Mouse (Mus musculus) embryonic facial prominence, embryonic 12.5 days (tissue): Measurements from ENCODE around the gene Neu4. TPM values are rescaled to one million over a fixed set of nuclear protein-coding genes. Genes with fewer than 3 reads are reported as not detected.
"Not testable (repeated sequence)": the region's sequence is repeated elsewhere in the genome, so short reads cannot be mapped to it uniquely, and the experiment has no call there.

Source experiments
- ATAC-seq: fragments of 200-750 bp; cut with Nextera tagmentation; 2 replicates; pipeline ENCODE4 v1.8.0; 2017; ENCODE audit not compliant: insufficient number of reproducible peaks, insufficient read depth, low FRiP score, low TSS enrichment
- H3K27ac ChIP-seq: fragments of 300-500 bp; sonication (generic); 2 replicates; pipeline ENCODE4 v1.5.1; 2016; ENCODE audit warnings: mild to moderate bottlenecking
- H3K27me3 ChIP-seq: fragments of 300-500 bp; sonication (generic); 2 replicates; pipeline ENCODE4 v1.6.1; 2016; ENCODE audit warnings: mild to moderate bottlenecking, moderate library complexity
- H3K36me3 ChIP-seq: fragments of 300-500 bp; sonication (generic); 2 replicates; pipeline ENCODE4 v1.6.1; 2016; ENCODE audit warnings: mild to moderate bottlenecking
- H3K4me1 ChIP-seq: fragments of 300-500 bp; sonication (generic); 2 replicates; pipeline ENCODE4 v1.6.1; 2016
- H3K4me2 ChIP-seq: fragments of 300-500 bp; sonication (generic); replicated peaks from 2 replicates; pipeline ENCODE4 v1.6.1; 2016; ENCODE audit warnings: mild to moderate bottlenecking, moderate library complexity
- H3K4me3 ChIP-seq: fragments of 300-500 bp; sonication (generic); 2 replicates; pipeline ENCODE4 v1.5.1; 2016; ENCODE audit warnings: mild to moderate bottlenecking
- H3K9ac ChIP-seq: fragments of 300-500 bp; sonication (generic); 2 replicates; pipeline ENCODE4 v1.6.1; 2016; ENCODE audit warnings: mild to moderate bottlenecking, moderate library complexity
- H3K9me3 ChIP-seq: fragments of 300-500 bp; sonication (generic); 2 replicates; pipeline ENCODE4 v1.6.1; 2016; ENCODE audit warnings: mild to moderate bottlenecking, moderate library complexity
- WGBS: fragments of 180-500 bp; shearing (Covaris S2); methylation state at CpG from one replicate; pipeline ENCODE4 v1.1.7; 2016; 5-methylcytosine and 5-hydroxymethylcytosine counted together
- polyA plus RNA-seq: library from polyadenylated mRNA; unstranded; fragments of >200 nt; fragmentation: Nextera tagmentation; extraction: Ambion mirVana; gene quantifications from 2 replicates; pipeline ENCODE4 v1.2.1, GENCODE M21; 2016

Neu4 gene
- polyA plus RNA-seq, 1 experiment from 2014 or later: not detected

GRCm38 (mm10) chr1:94055966-94056365, 35.7 kb downstream of the Neu4 start:
- Histone ChIP-seq H3K27me3 (no peaks in the 10 kb centered on the region), H3K9ac (no peak overlapping the region), H3K9me3 (no peaks in the 10 kb centered on the region), H3K4me1 (no peaks in the 10 kb centered on the region), H3K27ac (no peak overlapping the region), H3K36me3 (no peaks in the 10 kb centered on the region), H3K4me3 (no peak overlapping the region), H3K4me2 (no peak overlapping the region)
- 79% methylated on average over 3 of the region's 3 CpGs for WGBS
- no peak for ATAC-seq

- 83% methylated on average over 2 of the region's 2 CpGs for WGBS
- 0 out of 2 replicates have a peak, but pooled peaks have one; percentile 28 for ATAC-seq
- H3K4me3 ChIP-seq: no peak overlapping the region
- no peak overlapping the region for H3K27ac ChIP-seq
- no peaks in the 10 kb centered on the region for H3K27me3 ChIP-seq
- no peaks in the 10 kb centered on the region for H3K36me3 ChIP-seq
- H3K4me2 ChIP-seq: no peak overlapping the region
- no peaks in the 10 kb centered on the region for H3K4me1 ChIP-seq
- no peak overlapping the region for H3K9ac ChIP-seq
- H3K9me3 ChIP-seq: no peaks in the 10 kb centered on the region
Observed at GRCm38 (mm10) chr1:94057401-94057800, 37.1 kb downstream of the Neu4 start.

- not testable (repeated sequence) for H3K4me1 ChIP-seq, H3K9me3 ChIP-seq, H3K27me3 ChIP-seq, ATAC-seq, H3K9ac ChIP-seq, H3K36me3 ChIP-seq, H3K4me3 ChIP-seq, H3K27ac ChIP-seq, H3K4me2 ChIP-seq
- 59% methylated on average over 1 of the region's 1 CpGs for WGBS
Observed at GRCm38 (mm10) chr1:94058281-94058680, 38.0 kb downstream of the Neu4 start.

GRCm38 (mm10) chr1:94074756-94075155, 54.5 kb downstream of the Neu4 start:
- Histone ChIP-seq H3K27ac (no peak overlapping the region), H3K4me1 (no peaks in the 10 kb centered on the region), H3K9ac (no peak overlapping the region), H3K4me3 (no peak overlapping the region), H3K27me3 (no peaks in the 10 kb centered on the region), H3K9me3 (no peaks in the 10 kb centered on the region), H3K36me3 (no peaks in the 10 kb centered on the region), H3K4me2 (no peak overlapping the region)
- no peak for ATAC-seq
- WGBS: 91% methylated on average over 6 of the region's 6 CpGs

GRCm38 (mm10) chr1:94076702-94077101, 56.5 kb downstream of the Neu4 start:
- no peaks in the 10 kb centered on the region for H3K36me3 ChIP-seq
- WGBS: 24% methylated on average over 1 of the region's 1 CpGs
- ATAC-seq: no peak
- no peaks in the 10 kb centered on the region for H3K9me3 ChIP-seq
- no peak overlapping the region for H3K9ac ChIP-seq
- no peaks in the 10 kb centered on the region for H3K4me1 ChIP-seq
- H3K4me2 ChIP-seq: no peak overlapping the region
- no peak overlapping the region for H3K4me3 ChIP-seq
- H3K27me3 ChIP-seq: no peaks in the 10 kb centered on the region
- no peak overlapping the region for H3K27ac ChIP-seq

Other genes with a start within 250 kb of the Neu4 start
- 272 and 277 TPM in 2 replicates for gene Dtymk, start 218.5 kb upstream of the Neu4 start, polyA plus RNA-seq
- gene Ing5, start 216.5 kb upstream of the Neu4 start, polyA plus RNA-seq: 18.2 and 20.9 TPM in 2 replicates
- 17.2 and 17.3 TPM in 2 replicates for gene D2hgdh, start 195.5 kb upstream of the Neu4 start, polyA plus RNA-seq
- 0.06 TPM in 1 of 2 replicates, not detected in the other for gene Gal3st2, start 159.1 kb upstream of the Neu4 start, polyA plus RNA-seq
- not detected in 2 replicates for gene Gal3st2b, start 102.1 kb upstream of the Neu4 start, polyA plus RNA-seq
- not detected in 2 replicates for gene Gal3st2c, start 29.9 kb upstream of the Neu4 start, polyA plus RNA-seq
- not detected in 2 replicates for gene Pdcd1, start 32.1 kb downstream of the Neu4 start, polyA plus RNA-seq